9 mouse cellular contexts compared by ENCODE assay signal in the genomic region with DNA sequence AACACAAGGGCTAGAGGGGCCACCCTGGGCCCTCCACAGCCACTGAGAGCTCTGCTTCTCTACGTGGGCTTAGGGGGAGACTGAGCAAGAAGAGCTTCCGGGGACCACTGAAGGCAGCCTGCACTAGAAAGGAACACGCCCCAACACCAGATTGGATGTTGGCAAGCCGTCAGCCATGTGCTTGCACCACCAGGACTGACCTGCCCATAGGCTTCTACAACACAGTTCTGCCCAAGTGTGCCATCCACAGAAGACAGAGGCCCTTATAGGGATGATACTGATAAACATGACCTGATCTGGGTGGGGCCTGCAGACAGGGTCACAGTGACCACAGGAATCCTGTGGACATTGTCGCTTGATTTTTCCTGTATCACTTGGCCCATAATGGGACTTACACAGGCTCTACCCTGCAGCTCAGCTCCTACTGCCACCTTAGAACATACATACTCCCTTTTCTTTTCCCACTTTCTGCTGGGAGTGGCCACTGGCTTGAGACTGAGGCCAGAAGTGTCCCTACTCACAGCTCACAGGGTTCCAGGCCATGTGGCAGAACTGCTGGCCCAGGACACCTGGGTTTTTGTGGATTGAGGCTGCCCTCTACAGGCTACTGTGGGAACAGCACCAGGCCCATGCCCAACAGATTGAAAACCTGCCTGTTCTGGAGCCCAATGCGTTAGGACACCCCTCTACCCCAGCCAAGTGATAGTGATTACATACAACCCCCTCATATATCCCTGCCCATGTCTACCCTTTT. TPM values are rescaled to one million over a fixed set of nuclear protein-coding genes. Genes with fewer than 3 reads are reported as not detected.
DNase-seq lines count a peak whose midpoint lies in the region; ATAC-seq lines count a peak whose summit lies in the region.
"Had no signal": no experiment of that assay in that cellular context is flagged by ENCODE, and none has a peak within 500 bp of the region (broad histone marks: within the 10 kb centered on the region; RNA-seq: fewer than 3 reads in every experiment).

No protein-coding gene starts in this region.

- no peaks in the 10 kb centered on the region for H3K36me3 ChIP-seq in neural tube, embryonic 15.5 days
- H3K36me3 ChIP-seq in limb, embryonic 10.5 days, result peaks cover 14% of the 10 kb centered on the region
- H3K36me3 ChIP-seq in splenic B cell, adult 2 months (ENCODE audit: control insufficient read depth, insufficient read depth, low read length, poor library complexity, severe bottlenecking), result peaks cover 8% of the 10 kb centered on the region

- no peak overlapping the region for H3K9ac ChIP-seq in neural tube, embryonic 15.5 days (replicated peaks)

- H3K27ac ChIP-seq in neural tube, embryonic 15.5 days (replicated peaks), result no peak overlapping the region
- peak overlapping the region; percentile 8; the same call in 1 of the 2 replicates for H3K27ac ChIP-seq in limb, embryonic 10.5 days

- 68% methylated on average over 6 of the region's 6 CpGs for WGBS in neural tube, embryonic 15.5 days
- WGBS in limb, embryonic 10.5 days, result 73% methylated on average over 6 of the region's 6 CpGs

- no peaks in the 10 kb centered on the region for H3K9me3 ChIP-seq in neural tube, embryonic 15.5 days (replicated peaks)
- no peaks in the 10 kb centered on the region for H3K9me3 ChIP-seq in limb, embryonic 10.5 days (replicated peaks)

- no peak overlapping the region for H3K4me2 ChIP-seq in neural tube, embryonic 15.5 days

- ATAC-seq in neural tube, embryonic 15.5 days (ENCODE audit: low FRiP score), result no peak

- H3K4me3 ChIP-seq in neural tube, embryonic 15.5 days (replicated peaks), result no peak overlapping the region
- no peak overlapping the region for H3K4me3 ChIP-seq in limb, embryonic 10.5 days

- peaks cover 42% of the 10 kb centered on the region for H3K27me3 ChIP-seq in neural tube, embryonic 15.5 days (replicated peaks)
- H3K27me3 ChIP-seq in limb, embryonic 10.5 days (ENCODE audit: low read depth, poor library complexity, severe bottlenecking), result peaks cover 48% of the 10 kb centered on the region
- no peaks in the 10 kb centered on the region for H3K27me3 ChIP-seq in splenic B cell, adult 2 months (ENCODE audit: control insufficient read depth, insufficient read depth, low read length, poor library complexity, severe bottlenecking)

- H3K4me1 ChIP-seq in neural tube, embryonic 15.5 days, result peaks cover 38% of the 10 kb centered on the region
- H3K4me1 ChIP-seq in limb, embryonic 10.5 days, result peaks cover 45% of the 10 kb centered on the region

- peak; percentile 90 for DNase-seq in neural tube, embryonic 10.5 days (ENCODE audit: extremely low spot score, low spot score)
- DNase-seq in cerebellum, postnatal 36 days, result peak; percentile 89 to 91
- peak; percentile 74 for DNase-seq in gastrocnemius, postnatal 25 days
- DNase-seq in kidney, adult 8-10 months, result peak; percentile 73 to 89
- peak; percentile 89 for DNase-seq in limb, embryonic 10.5 days (ENCODE audit: low spot score)
- peak; percentile 26 to 70 for DNase-seq in monocyte, adult 2 months (ENCODE audit: low read depth in 1 of 2, low spot score in 2 of 2)
- DNase-seq in splenic B cell, adult 2 months (ENCODE audit: low read depth, low spot score), result peak; percentile 87

RNA-seq across cellular contexts. Expression of a gene that starts 27.6 kb away (rescaled TPM):
- 0.12 TPM in 1 of 2 replicates, not detected in the other for polyA plus RNA-seq in neural tube, embryonic 15.5 days (2015; fragmentation: Nextera tagmentation; extraction: Ambion mirVana)
- not detected for total RNA-seq in gastrocnemius, postnatal 25 days (2021)
- not detected in 2 replicates for polyA plus RNA-seq in limb, embryonic 10.5 days (2016; fragmentation: Nextera tagmentation; extraction: Ambion mirVana)
- polyA plus RNA-seq: neural tube, embryonic 14.5 days had no signal

RNA-seq across cellular contexts. Expression of a gene that starts 43.5 kb away (rescaled TPM):
- polyA plus RNA-seq in neural tube, embryonic 15.5 days (2015; fragmentation: Nextera tagmentation; extraction: Ambion mirVana), result 30.6 and 35.3 TPM in 2 replicates
- total RNA-seq in gastrocnemius, postnatal 25 days (2021), result 10 to 100 TPM; 18.1 to 21.0 TPM
- polyA plus RNA-seq in limb, embryonic 10.5 days (2016; fragmentation: Nextera tagmentation; extraction: Ambion mirVana), result 84.2 and 86.1 TPM in 2 replicates

RNA-seq across cellular contexts. Expression of a gene that starts 51.0 kb away (rescaled TPM):
- 1.00 and 1.4 TPM in 2 replicates for polyA plus RNA-seq in neural tube, embryonic 15.5 days (2015; fragmentation: Nextera tagmentation; extraction: Ambion mirVana)
- 1 to 10 TPM; 8.5 to 8.8 TPM for total RNA-seq in gastrocnemius, postnatal 25 days (2021)
- polyA plus RNA-seq in limb, embryonic 10.5 days (2016; fragmentation: Nextera tagmentation; extraction: Ambion mirVana), result 1.3 and 1.5 TPM in 2 replicates
